29 mouse cellular contexts compared by ENCODE assay signal in the genomic region with DNA sequence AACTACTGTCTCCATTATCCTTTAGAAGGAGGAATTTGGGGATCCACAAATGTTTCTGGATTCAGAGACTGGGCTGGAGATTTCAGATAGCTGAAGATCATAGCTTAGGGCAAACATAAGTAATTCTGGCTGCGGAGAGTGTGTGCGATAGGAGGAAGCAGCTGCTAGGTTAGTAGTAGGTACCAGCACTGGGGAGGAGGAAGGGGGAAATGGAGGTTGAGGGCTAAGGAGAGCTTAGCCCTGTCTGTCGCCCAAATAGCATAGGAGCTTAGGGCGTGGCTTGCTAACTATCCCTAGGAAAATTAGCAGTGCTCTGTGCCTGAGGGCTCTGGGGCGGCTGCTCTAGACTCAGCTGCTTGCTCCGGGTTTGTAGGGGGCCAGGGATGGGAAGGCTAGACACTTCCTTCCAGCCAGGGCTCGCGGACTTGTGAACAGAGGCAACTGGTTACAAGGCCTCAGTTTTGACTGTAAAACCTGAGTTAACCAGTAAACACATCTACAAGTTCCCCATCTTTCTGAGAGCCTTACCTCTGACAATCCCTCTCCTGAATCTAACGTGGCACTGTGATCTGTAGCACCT. TPM values are rescaled to one million over a fixed set of nuclear protein-coding genes. Genes with fewer than 3 reads are reported as not detected.
A peak's percentile ranks its signal among the peaks of the same experiment; 100 is the strongest.
DNase-seq lines count a peak whose midpoint lies in the region; ATAC-seq and TF ChIP-seq lines count a peak whose summit lies in the region.
"Had no signal": no experiment of that assay in that cellular context is flagged by ENCODE, and none has a peak within 500 bp of the region (broad histone marks: within the 10 kb centered on the region; RNA-seq: fewer than 3 reads in every experiment).

No protein-coding gene starts in this region.

- H3K9ac ChIP-seq in forebrain, embryonic 14.5 days (ENCODE audit: low read length), result no peak overlapping the region
- no peak overlapping the region for H3K9ac ChIP-seq in forebrain, postnatal 0 days
- H3K9ac ChIP-seq in stomach, postnatal 0 days (ENCODE audit: low read length), result no peak overlapping the region
- H3K9ac ChIP-seq: embryonic facial prominence, embryonic 15.5 days; limb, embryonic 15.5 days; liver, embryonic 15.5 days; stomach, embryonic 15.5 days had no signal

- H3K27me3 ChIP-seq in forebrain, embryonic 14.5 days (replicated peaks; ENCODE audit: control insufficient read depth, insufficient read depth, low read length), result peaks cover 52% of the 10 kb centered on the region
- peaks cover 45% of the 10 kb centered on the region for H3K27me3 ChIP-seq in forebrain, postnatal 0 days (ENCODE audit: insufficient read depth, low read length)
- H3K27me3 ChIP-seq in stomach, postnatal 0 days (ENCODE audit: control insufficient read depth, insufficient read depth, low read length), result peaks cover 14% of the 10 kb centered on the region; the same call in 1 of the 2 replicates

- TF ChIP-seq CTCF in forebrain, postnatal 0 days (IDR thresholded peaks at IDR 0.05; ENCODE audit: low read depth), result no peak
- TF ChIP-seq CTCF in stomach, postnatal 0 days (IDR thresholded peaks at IDR 0.05; ENCODE audit: low read depth), result no peak

- no peaks in the 10 kb centered on the region for H3K36me3 ChIP-seq in forebrain, embryonic 14.5 days (ENCODE audit: control insufficient read depth, insufficient read depth, low read length)
- H3K36me3 ChIP-seq in forebrain, postnatal 0 days (ENCODE audit: insufficient read depth), result no peaks in the 10 kb centered on the region
- H3K36me3 ChIP-seq in stomach, postnatal 0 days (ENCODE audit: control insufficient read depth, insufficient read depth, low read length), result no peaks in the 10 kb centered on the region
- H3K36me3 ChIP-seq: embryonic facial prominence, embryonic 15.5 days; hindbrain, embryonic 10.5 days; limb, embryonic 15.5 days; liver, embryonic 15.5 days; stomach, embryonic 15.5 days had no signal

- H3K4me1 ChIP-seq in forebrain, embryonic 14.5 days (ENCODE audit: control insufficient read depth, insufficient read depth, low read length), result peaks cover 12% of the 10 kb centered on the region; the same call in 1 of the 2 replicates
- H3K4me1 ChIP-seq in forebrain, postnatal 0 days (ENCODE audit: insufficient read depth), result peaks cover 3% of the 10 kb centered on the region; the same call in 1 of the 2 replicates
- H3K4me1 ChIP-seq in stomach, postnatal 0 days (replicated peaks; ENCODE audit: control insufficient read depth, insufficient read depth), result 0 out of 2 replicates have a peak, but pooled peaks cover 4% of the 10 kb centered on the region
- H3K4me1 ChIP-seq: liver, embryonic 15.5 days had no signal

- H3K27ac ChIP-seq in forebrain, embryonic 14.5 days (ENCODE audit: low read depth, low read length), result no peak overlapping the region
- no peak overlapping the region for H3K27ac ChIP-seq in forebrain, postnatal 0 days (ENCODE audit: low read depth, low read length)
- H3K27ac ChIP-seq in stomach, postnatal 0 days (replicated peaks), result no peak overlapping the region
- H3K27ac ChIP-seq: embryonic facial prominence, embryonic 15.5 days; hindbrain, embryonic 10.5 days; limb, embryonic 15.5 days; liver, embryonic 15.5 days; stomach, embryonic 15.5 days had no signal

- no peak overlapping the region for H3K4me2 ChIP-seq in forebrain, embryonic 14.5 days (ENCODE audit: low read length)
- no peak overlapping the region for H3K4me2 ChIP-seq in forebrain, postnatal 0 days (ENCODE audit: low read depth)
- H3K4me2 ChIP-seq in stomach, postnatal 0 days (replicated peaks; ENCODE audit: low read depth), result no peak overlapping the region
- H3K4me2 ChIP-seq: embryonic facial prominence, embryonic 15.5 days; limb, embryonic 15.5 days; liver, embryonic 15.5 days; stomach, embryonic 15.5 days had no signal

- H3K9me3 ChIP-seq in forebrain, embryonic 14.5 days (replicated peaks; ENCODE audit: control insufficient read depth, low read length), result no peaks in the 10 kb centered on the region
- H3K9me3 ChIP-seq in forebrain, postnatal 0 days (ENCODE audit: low read length), result no peaks in the 10 kb centered on the region
- H3K9me3 ChIP-seq in stomach, postnatal 0 days (ENCODE audit: control insufficient read depth, low read length), result no peaks in the 10 kb centered on the region
- H3K9me3 ChIP-seq: embryonic facial prominence, embryonic 15.5 days; hindbrain, embryonic 10.5 days; limb, embryonic 15.5 days; liver, embryonic 15.5 days; stomach, embryonic 15.5 days had no signal

- WGBS in forebrain, embryonic 14.5 days, result 9% methylated on average over 9 of the region's 9 CpGs
- WGBS in forebrain, postnatal 0 days, result 19% methylated on average over 9 of the region's 9 CpGs
- 31% methylated on average over 9 of the region's 9 CpGs for WGBS in stomach, postnatal 0 days

- no peak for ATAC-seq in forebrain, embryonic 14.5 days
- ATAC-seq in forebrain, postnatal 0 days, result no peak
- ATAC-seq in hematopoietic stem cell, adult 5-6 weeks (replicated peaks in 1 of 2; ENCODE audit: insufficient read depth in 1 of 2, low FRiP score in 2 of 2, low TSS enrichment in 1 of 2, low read depth in 1 of 2, poor library complexity in 2 of 2, severe bottlenecking in 2 of 2), result peak; percentile 46 to 52; a peak in 3 of 4 replicates
- ATAC-seq in stomach, postnatal 0 days (ENCODE audit: low FRiP score, low TSS enrichment), result no peak
- ATAC-seq: CD4-positive, CD25-positive, alpha-beta regulatory T cell, adult 4 months; hindbrain, embryonic 16.5 days; intestine, postnatal 0 days had no signal

- no peak overlapping the region for H3K4me3 ChIP-seq in forebrain, embryonic 14.5 days (ENCODE audit: low read depth, low read length)
- H3K4me3 ChIP-seq in forebrain, postnatal 0 days (ENCODE audit: low read depth, low read length), result no peak overlapping the region
- H3K4me3 ChIP-seq in stomach, postnatal 0 days (ENCODE audit: low read depth, low read length), result no peak overlapping the region
- H3K4me3 ChIP-seq: embryonic facial prominence, embryonic 15.5 days; hindbrain, embryonic 10.5 days; limb, embryonic 15.5 days; liver, embryonic 15.5 days; stomach, embryonic 15.5 days had no signal

- TF ChIP-seq EP300 in stomach, postnatal 0 days (optimal IDR thresholded peaks at IDR 0.05), result no peak

- DNase-seq in forebrain, embryonic 14.5 days (ENCODE audit: low spot score), result peak; percentile 6
- DNase-seq in forebrain, postnatal 0 days, result no peak
- peak; percentile 10 for DNase-seq in retina, embryonic 14.5 days (ENCODE audit: low spot score)
- no peak for DNase-seq in retina, postnatal 1 day
- no peak for DNase-seq in ovary, postnatal 36 days (ENCODE audit: low spot score)
- no peak for DNase-seq in stomach, postnatal 0 days (ENCODE audit: low spot score)
- DNase-seq: adrenal gland, postnatal 36 days; cerebellum, adult 11 months; cerebellum, postnatal 10 days; gastrocnemius, postnatal 36 days; kidney, postnatal 25 days; layer of hippocampus, postnatal 36 days; lung, postnatal 4 days; right cerebral cortex, adult 18-20 months; right cerebral cortex, postnatal 4 days; thymus, adult 18-20 months; thymus, postnatal 4 days had no signal

RNA-seq across cellular contexts. Expression of a gene that starts 4.7 kb away (rescaled TPM):
- 5.0 and 6.7 TPM in 2 replicates for polyA plus RNA-seq in forebrain, embryonic 14.5 days (2014; fragmentation: Nextera tagmentation; extraction: Ambion mirVana)
- total RNA-seq in forebrain, postnatal 0 days (2014; rRNA removed), result 17.5 and 25.6 TPM in 2 replicates
- 1.8 and 2.4 TPM in 2 replicates for polyA plus RNA-seq in forebrain, postnatal 0 days (2015; fragmentation: Nextera tagmentation; extraction: Ambion mirVana)
- 0.35 TPM in 1 of 2 replicates, not detected in the other for total RNA-seq in hematopoietic stem cell, adult 5-6 weeks (2017)
- 0.06 and 0.07 TPM in 2 replicates for polyA plus RNA-seq in stomach, postnatal 0 days (2015; fragmentation: Nextera tagmentation; extraction: Ambion mirVana)
- total RNA-seq: monocyte, adult 5-6 weeks had no signal
- polyA plus RNA-seq: CD4-positive, CD25-positive, alpha-beta regulatory T cell, adult 4 months; heart, embryonic 16.5 days; kidney, embryonic 14.5 days; liver, embryonic 15.5 days had no signal

Comparison
In these comparisons a context has a peak if more than half of its experiments do, and no peak if none do; other contexts are left out.
1. DNase-seq: peak in forebrain, embryonic 14.5 days (single experiment) and retina, embryonic 14.5 days (single experiment); none in forebrain, postnatal 0 days (single experiment), retina, postnatal 1 day (single experiment), ovary, postnatal 36 days (single experiment) and stomach, postnatal 0 days (single experiment).
2. ATAC-seq: peak in hematopoietic stem cell, adult 5-6 weeks (2 of 2); none in forebrain, embryonic 14.5 days (single experiment), forebrain, postnatal 0 days (single experiment) and stomach, postnatal 0 days (single experiment).